Mouse (Mus musculus): Measurements from ENCODE around the gene Myo1h. TPM values are rescaled to one million over a fixed set of nuclear protein-coding genes. Genes with fewer than 3 reads are reported as not detected.
A peak's percentile ranks its signal among the peaks of the same experiment; 100 is the strongest.

Myo1h gene
- total RNA-seq, 1 experiment from 2014 or later: 0.21 TPM

GRCm38 (mm10) chr5:114393169-114393568, 104.2 kb downstream of the Myo1h start:
- no peak for DNase-seq

GRCm38 (mm10) chr5:114406592-114406991, 117.6 kb downstream of the Myo1h start:
- DNase-seq: peak; percentile 78

- no peak for DNase-seq
These were observed 118.3 kb downstream of the Myo1h start for GRCm38 (mm10) chr5:114407269-114407668.

GRCm38 (mm10) chr5:114407810-114408209, 118.8 kb downstream of the Myo1h start:
- no peak for DNase-seq

GRCm38 (mm10) chr5:114408846-114409245, 119.9 kb downstream of the Myo1h start:
- DNase-seq: no peak

- DNase-seq: no peak
These were observed 121.5 kb downstream of the Myo1h start for GRCm38 (mm10) chr5:114410429-114410828.

- DNase-seq: no peak
These were observed 123.5 kb downstream of the Myo1h start for GRCm38 (mm10) chr5:114412361-114412998.

- peak; percentile 54 for DNase-seq
These were observed 124.2 kb downstream of the Myo1h start for GRCm38 (mm10) chr5:114413067-114413735.

Small RNA genes within 50 kb of the gene (microRNA-seq; reads per million reads assigned to microRNA genes)
- 0 to 0.36 reads per million in 2 experiments for gene Mir7027

Other genes starting within 250 kb of the Myo1h start
- 35.1 and 36.6 TPM in 2 replicates for gene Usp30, start 223.7 kb upstream of the Myo1h start, total RNA-seq (2021)
- gene Svop, start 197.6 kb upstream of the Myo1h start, total RNA-seq (2021): 2.6 and 3.1 TPM in 2 replicates
- gene Alkbh2, start 160.9 kb upstream of the Myo1h start, total RNA-seq (2021): 12.0 and 12.1 TPM in 2 replicates
- gene Ung, start 158.8 kb upstream of the Myo1h start, total RNA-seq (2021): 6.7 and 15.0 TPM in 2 replicates
- 99.4 and 114 TPM in 2 replicates for gene Acacb, start 142.6 kb upstream of the Myo1h start, total RNA-seq (2021)
- gene Foxn4, start 15.4 kb upstream of the Myo1h start, total RNA-seq (2021): not detected in 2 replicates
- gene Kctd10, start 91.3 kb downstream of the Myo1h start, total RNA-seq (2021): 53.3 and 58.5 TPM in 2 replicates
- gene Ube3b, start 91.4 kb downstream of the Myo1h start, total RNA-seq (2021): 68.2 and 75.7 TPM in 2 replicates
- gene Mmab, start 154.9 kb downstream of the Myo1h start, total RNA-seq (2021): 21.6 and 26.5 TPM in 2 replicates
- 39.9 and 43.2 TPM in 2 replicates for gene Mvk, start 155.1 kb downstream of the Myo1h start, total RNA-seq (2021)